Mouse (Mus musculus) thymus, postnatal 14 days (tissue): ENCODE measurements at regions not wholly inside any gene's neighbourhood (a gene's known extent, or its start where the extent isn't known, plus 50 kb on each side); places are given as distances from the start of the nearest gene placed in this dataset.

Source experiments
- DNase-seq: peaks from one replicate; pipeline ENCODE4 v3.0.0; 2021

- peak; percentile 73 for DNase-seq
Observed at GRCm38 (mm10) chr7:72362690-72363089, 56.3 kb upstream of the Mctp2 start.

GRCm38 (mm10) chr7:72391323-72391722 lies 84.9 kb upstream of the Mctp2 start:
- DNase-seq = peak; percentile 14

- DNase-seq = no peak
Observed at GRCm38 (mm10) chr7:72400056-72400455, 93.6 kb upstream of the Mctp2 start.

GRCm38 (mm10) chr7:72406131-72406530 lies 99.7 kb upstream of the Mctp2 start:
- DNase-seq = no peak

- no peak for DNase-seq
Observed at GRCm38 (mm10) chr7:72408409-72408986, 102.1 kb upstream of the Mctp2 start.

GRCm38 (mm10) chr7:72438552-72438951 lies 132.1 kb upstream of the Mctp2 start:
- no peak for DNase-seq

GRCm38 (mm10) chr7:72442001-72442400 lies 135.6 kb upstream of the Mctp2 start:
- DNase-seq = no peak

GRCm38 (mm10) chr7:72444016-72444415 lies 137.6 kb upstream of the Mctp2 start:
- DNase-seq = no peak

- DNase-seq = no peak
Observed at GRCm38 (mm10) chr7:72444792-72445191, 138.4 kb upstream of the Mctp2 start.

GRCm38 (mm10) chr7:72446911-72447310 lies 140.5 kb upstream of the Mctp2 start:
- no peak for DNase-seq

- DNase-seq = no peak
Observed at GRCm38 (mm10) chr7:72462978-72463377, 156.6 kb upstream of the Mctp2 start.

- no peak for DNase-seq
Observed at GRCm38 (mm10) chr7:72464658-72465057, 158.2 kb upstream of the Mctp2 start.

GRCm38 (mm10) chr7:72469691-72470090 lies 163.3 kb upstream of the Mctp2 start:
- DNase-seq = no peak

- DNase-seq = no peak
Observed at GRCm38 (mm10) chr7:72474751-72475150, 168.3 kb upstream of the Mctp2 start.

- DNase-seq = no peak
Observed at GRCm38 (mm10) chr7:72478936-72479335, 172.5 kb upstream of the Mctp2 start.

GRCm38 (mm10) chr7:72481275-72481674 lies 174.9 kb upstream of the Mctp2 start:
- DNase-seq = no peak

- no peak for DNase-seq
Observed at GRCm38 (mm10) chr7:72490161-72490560, 183.8 kb upstream of the Mctp2 start.

- DNase-seq = no peak
Observed at GRCm38 (mm10) chr7:72493292-72493691, 186.9 kb upstream of the Mctp2 start.

- DNase-seq = no peak
Observed at GRCm38 (mm10) chr7:72496933-72497631, 190.7 kb upstream of the Mctp2 start.

GRCm38 (mm10) chr7:72498562-72499230 lies 192.3 kb upstream of the Mctp2 start:
- no peak for DNase-seq

- no peak for DNase-seq
Observed at GRCm38 (mm10) chr7:72499788-72500187, 193.4 kb upstream of the Mctp2 start.

- no peak for DNase-seq
Observed at GRCm38 (mm10) chr7:72500190-72500589, 193.8 kb upstream of the Mctp2 start.

- no peak for DNase-seq
Observed at GRCm38 (mm10) chr7:72500996-72501395, 194.6 kb upstream of the Mctp2 start.

GRCm38 (mm10) chr7:72501431-72501830 lies 195.0 kb upstream of the Mctp2 start:
- DNase-seq = no peak
